Mouse (Mus musculus): ENCODE data around the gene Psmb7.

Gene Psmb7

DNA sequence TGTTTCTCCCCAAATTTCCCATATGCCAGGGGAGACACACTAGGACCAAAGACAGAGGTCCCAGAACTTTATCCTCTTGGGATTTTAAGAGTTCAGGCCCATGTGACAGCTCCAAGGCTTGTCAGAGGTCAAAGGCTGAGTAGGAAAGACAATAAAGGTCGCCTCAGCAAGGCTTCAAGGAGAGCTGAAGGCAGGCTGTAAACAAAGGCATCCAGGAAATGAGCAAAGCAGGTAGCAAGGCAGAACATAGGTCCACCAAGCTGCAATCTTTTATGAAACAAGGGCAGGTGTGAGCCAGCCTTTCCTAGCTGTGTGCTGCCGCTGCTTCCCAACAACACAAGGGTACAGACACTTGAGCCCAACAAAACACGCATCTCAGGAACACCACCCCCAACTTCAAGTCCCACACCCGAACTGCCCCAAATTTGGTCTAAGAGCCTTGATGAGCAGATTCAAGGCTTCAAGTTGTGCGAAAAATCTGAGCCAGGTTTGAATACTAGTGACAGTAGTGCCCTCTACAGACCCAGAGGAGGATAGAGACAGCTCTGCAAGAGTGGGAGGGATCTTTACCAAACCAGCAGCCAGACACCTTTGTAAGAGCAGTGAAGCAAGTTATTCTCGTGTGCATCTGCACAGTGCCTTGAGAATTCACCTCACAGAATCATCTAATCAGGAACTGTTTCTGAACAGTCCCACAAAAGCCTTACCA, 52.0 kb downstream of the Psmb7 start:
- no peak for DNase-seq (ENCODE audit: low spot score in 2 of 2)

DNA sequence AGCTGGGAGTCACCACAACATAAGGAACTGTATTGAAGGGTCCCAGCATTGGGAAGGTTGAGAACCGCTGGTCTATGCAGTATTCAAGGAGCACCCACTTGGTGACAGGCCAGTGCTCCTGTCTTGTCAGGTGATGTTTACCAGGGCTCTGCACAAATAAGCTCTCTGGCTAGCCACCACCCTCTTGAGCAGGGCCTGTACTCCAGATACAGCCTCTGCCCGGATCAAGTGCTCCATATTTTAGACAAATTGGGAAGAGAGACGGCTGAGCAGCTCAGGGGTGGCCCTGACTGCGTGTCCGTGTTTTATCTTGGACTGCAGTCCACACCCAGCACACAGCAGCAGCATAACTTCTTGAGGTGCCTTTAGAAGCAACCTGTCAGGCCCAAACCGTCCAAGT, 57.2 kb downstream of the Psmb7 start:
- no peak for DNase-seq (ENCODE audit: low spot score in 2 of 2)

DNA sequence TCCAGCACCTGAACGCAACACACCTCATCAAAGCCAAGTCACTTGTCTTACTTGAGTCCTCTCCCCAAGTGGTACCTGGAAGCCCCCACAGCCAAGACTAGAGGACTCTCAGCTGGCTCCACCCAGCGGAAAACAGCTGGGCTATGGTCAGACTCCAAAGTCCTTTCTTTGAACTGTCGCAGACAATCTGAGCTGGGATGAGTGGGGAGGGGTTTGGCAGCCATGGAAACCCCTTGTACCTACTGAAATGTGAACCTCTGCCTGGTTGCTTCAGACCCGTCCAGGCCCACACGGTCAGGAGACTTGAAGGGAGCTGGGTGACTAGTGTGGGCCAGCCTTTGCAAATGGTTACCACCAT, 58.5 kb downstream of the Psmb7 start:
- no peak for DNase-seq (ENCODE audit: low spot score in 2 of 2)

DNA sequence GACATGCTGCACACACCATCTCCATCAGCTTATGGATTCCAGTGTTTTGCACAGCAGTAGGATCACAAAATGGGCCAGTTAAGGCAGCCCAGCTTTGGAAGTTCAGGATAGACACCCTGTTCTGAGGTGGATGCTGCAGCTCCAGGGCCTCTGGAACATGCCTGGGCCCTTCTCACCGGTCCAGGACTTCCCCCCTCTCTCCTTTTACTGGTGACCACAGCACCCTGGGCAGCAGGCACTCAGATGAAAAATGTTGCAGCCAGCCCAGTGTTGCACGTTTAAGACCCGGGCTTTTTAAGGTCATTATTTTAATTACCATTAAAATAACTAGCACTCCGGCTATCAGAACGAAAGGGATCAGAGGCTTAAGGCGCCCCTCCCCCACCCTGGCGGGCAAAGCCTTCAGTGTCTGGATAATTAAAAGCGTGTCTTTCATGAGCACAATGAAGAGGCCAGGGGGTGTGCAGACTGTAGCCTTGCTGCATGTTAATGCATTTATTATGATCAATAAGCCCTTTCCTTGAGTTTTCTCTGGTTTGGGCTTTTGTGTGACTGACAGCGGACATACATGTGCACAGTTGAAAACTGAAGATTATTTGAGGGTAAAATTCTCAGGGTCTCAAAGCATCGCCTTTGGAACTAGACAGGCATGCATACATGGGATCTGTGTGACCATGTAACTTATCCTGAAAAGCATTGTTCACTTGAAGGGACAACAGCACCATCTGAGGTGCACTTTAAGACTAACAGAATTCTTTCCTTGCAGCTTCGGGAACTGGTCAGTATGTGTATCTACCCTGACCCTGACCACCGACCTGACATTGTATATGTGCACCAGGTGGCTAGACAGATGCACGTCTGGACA, 59.1 kb downstream of the Psmb7 start:
- DNase-seq (ENCODE audit: low spot score in 2 of 2): no peak

DNA sequence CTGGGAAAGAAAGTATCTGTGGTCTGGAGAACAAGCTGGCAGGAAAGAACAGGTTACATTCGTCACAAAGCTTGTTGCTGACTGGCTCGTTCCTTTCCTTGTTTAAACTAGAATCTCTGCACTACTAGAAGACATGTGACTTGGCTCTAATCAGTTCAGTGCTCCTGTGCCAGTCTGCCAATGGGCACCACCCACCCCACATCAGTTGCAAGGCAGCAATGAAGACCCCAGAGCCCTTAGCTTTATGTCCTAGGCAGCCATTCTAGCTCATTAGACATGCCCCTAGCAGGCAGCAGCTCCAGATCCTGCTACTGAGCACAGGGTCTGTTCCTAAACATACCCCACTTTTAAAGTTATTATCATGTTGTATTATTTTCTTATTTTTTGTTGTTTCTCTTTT, 59.9 kb downstream of the Psmb7 start:
- DNase-seq (ENCODE audit: low spot score in 2 of 2): no peak

DNA sequence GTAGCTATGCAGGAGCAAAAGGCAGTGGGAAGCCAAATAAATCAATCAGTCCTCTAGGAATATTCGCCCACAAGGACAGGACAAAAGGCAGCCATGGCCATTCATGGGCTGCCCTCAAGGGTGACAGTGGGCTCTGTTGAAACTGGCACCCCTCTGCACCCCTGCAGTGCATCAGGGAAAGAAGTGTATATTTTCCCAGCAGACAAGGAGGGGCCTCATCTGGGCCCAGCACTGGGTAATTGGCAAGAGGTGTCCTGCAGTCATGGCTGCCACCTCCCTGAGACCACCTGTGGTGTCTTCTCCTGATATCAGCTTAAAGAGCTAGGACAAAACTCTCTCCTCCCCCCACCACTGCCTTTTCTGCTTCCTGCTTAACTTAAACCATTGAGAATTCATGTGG, 64.4 kb downstream of the Psmb7 start:
- DNase-seq (ENCODE audit: low spot score in 2 of 2): no peak

DNA sequence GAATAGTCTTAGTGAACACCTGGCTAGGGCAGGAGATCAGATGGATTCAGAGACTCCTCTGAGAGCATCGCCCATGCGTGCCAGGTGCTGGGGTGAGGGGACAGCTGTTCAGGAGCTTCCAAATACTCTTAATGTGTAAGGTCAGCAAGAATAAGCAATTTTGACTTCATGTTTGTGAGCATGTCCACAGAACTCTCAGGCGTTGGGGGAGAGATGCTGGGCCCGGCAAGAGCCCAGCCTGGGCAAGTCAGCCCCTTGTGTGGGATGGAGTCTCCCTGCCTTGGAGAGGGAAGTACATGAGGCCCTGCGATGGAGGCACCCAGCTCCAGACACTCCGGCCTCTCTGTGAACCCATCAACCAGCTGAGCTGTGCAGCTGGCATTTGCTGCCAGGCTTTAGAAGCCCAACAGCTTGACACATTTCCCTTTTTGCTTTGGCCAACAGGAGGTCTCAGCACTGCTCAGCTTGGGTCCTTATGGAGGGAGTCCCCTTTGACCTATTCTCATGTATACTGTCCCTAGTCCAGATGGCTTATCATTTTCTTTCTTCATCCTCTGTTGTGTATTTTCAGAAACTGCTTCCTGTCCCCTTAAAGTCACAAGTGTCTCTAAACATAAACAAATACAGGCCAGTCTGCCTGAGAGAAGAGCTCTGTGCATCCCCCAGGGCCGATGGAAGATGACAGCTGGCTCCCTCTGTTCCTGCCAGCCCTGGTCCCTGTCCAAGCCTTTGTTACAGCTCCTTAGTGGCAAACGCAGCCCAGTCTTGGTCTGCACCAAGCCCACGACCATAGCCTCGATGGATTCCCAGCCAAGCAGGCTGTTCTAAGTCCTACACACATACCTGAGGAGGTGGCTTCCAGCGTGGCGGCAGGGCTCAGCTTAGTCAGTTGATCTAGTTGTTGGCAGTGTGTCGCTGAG, 65.0 kb downstream of the Psmb7 start:
- no peak for DNase-seq (ENCODE audit: low spot score in 2 of 2)

DNA sequence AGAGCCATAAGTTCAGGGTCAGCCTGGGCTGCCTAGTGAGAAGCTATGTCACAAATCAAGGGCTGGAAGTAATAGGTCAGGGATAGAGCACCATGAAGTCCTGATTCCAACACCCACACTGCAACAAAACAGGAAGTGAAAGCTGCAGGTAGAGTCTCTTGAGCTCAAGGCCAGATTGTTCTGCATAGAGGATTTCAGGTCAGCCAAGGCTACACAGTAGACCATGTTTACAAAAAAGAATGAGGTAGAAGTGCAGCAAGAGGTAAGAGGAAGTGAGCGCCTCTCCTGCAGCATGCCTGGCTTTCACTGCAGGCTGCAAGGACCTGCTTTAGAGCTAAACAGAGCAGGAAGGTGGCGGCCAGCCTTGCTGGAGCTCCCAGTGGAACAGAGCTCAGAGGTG, 69.2 kb downstream of the Psmb7 start:
- DNase-seq (ENCODE audit: low spot score in 2 of 2): no peak

DNA sequence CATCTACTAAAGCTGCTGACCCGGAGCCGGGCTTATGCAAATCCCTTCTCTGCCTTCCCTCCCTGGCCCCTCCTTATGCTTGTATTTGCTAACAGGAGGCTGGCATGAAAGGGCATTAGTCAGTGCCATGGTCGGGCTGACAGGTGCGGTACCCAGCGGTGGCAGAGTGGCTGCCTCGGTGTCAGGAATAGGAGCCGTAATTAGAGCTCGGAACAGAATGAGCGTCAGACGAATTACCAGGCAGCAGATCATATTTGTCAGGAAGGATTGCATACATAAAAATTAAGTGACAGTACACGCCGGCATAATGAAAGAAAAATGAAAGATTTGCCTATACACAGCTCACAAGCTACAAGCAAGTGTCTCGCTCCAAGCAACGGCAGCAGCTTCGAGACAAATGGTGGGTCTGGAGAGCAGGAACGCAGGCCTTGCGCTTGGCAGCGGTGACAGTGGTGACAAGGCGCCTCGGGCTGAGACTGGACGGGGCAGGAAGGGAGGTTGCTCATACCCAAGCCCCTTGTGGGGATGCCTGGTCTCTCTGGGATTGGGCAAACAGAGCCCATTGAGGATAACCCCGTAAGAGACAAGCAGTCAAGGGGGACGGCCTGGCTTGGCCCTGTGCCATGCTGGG, 71.8 kb downstream of the Psmb7 start:
- no peak for DNase-seq (ENCODE audit: low spot score in 2 of 2)

DNA sequence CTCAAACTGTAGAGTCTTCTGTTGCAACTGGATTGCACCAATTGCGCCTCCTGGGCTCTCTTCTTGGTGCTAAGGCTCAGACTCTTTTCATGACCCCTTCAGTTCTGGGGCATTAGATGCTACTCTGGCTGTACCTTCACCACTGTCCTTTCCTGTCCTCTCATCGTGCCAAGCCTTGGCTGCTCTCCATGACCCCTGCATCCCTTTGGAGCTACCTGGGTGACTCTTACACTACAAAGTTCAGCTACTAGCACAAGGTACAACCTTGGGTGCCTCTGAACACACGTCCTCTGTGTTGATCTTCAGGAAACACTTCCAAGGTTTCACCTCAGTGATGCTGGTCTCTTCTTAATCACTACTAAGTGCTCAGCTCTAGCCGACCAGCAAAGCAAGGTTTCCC, 81.3 kb downstream of the Psmb7 start:
- DNase-seq (ENCODE audit: low spot score in 2 of 2): no peak

DNA sequence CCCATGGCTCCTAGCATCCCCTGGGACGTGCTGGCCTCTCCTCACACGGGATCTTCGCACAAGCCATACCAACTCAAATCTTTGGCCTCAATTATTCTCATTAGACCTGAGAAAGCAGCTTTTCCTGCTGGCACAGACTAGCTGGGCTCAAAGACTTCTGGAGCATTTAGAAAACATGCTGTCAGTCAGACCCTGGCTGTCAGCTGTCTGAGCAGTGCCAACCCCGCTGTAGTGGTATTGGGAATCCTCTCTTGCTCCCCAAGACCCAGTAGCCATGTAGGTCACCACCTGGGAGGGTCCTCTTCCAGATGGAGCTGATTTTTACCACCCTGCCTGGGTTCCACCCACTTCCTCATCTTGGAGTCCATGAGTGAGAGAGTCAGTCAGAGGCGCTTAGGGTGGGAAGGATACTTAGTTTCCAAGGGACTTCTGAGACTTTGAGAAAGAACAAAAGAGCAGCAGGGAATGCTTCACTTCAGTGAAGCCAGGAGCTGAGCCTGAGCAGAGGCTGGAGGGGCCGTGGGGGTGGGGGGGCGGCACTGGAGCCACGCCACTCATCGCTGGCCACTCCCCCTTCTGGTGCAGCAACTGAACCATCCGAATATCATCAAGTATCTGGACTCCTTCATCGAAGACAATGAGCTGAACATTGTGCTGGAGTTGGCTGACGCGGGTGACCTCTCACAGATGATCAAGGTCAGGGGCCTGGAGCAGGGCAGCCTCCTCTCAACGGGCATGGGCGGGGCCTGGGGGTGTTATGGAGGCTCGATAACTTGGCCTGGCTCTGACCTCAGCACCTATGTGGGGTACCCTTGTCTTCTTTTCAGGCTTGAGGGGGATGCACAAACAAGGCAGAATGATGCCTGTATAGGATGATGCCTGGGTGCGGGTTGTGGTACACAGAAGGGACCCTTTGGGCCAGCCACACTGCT, 83.3 kb downstream of the Psmb7 start:
- DNase-seq (ENCODE audit: low spot score in 2 of 2): no peak

DNA sequence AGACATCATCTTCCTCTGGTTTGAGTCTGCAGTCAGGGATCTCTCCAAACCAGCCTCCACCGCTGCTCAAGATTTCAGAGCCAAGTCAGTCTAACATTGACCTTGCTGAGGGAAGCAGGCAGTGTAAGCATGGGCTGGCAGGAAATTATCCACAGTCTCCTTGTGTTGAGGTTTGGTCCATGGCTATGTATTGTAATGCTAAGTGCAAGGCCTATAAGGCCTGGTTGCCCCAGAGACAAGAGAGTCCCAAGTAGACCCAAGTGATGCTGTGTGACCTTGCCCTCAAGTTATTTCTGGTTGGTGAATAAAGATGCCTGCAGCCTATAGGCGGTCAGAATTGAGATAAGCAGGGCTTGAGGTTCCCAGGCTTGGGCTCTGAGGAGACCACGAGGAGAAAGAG, 87.2 kb downstream of the Psmb7 start:
- no peak for DNase-seq (ENCODE audit: low spot score in 2 of 2)

DNA sequence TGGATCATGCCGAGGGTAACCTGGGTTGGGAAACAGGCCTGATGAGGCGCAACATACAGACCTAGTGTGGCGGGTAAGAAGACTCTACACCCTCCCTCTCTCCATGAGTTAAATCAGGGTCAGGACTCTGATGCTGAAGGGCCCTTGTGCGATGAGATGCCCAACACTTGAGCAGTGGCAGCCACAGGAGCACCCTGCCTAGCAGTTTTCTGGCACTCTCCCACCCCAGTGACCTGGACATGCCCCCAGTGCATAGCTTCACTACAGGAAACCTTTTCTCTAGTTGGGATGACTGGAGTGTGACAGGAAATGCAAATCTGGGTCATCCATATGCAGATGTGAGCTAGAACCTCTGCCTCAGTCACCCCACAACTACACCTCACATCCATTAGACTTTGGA, 88.2 kb downstream of the Psmb7 start:
- DNase-seq (ENCODE audit: low spot score in 2 of 2): no peak

DNA sequence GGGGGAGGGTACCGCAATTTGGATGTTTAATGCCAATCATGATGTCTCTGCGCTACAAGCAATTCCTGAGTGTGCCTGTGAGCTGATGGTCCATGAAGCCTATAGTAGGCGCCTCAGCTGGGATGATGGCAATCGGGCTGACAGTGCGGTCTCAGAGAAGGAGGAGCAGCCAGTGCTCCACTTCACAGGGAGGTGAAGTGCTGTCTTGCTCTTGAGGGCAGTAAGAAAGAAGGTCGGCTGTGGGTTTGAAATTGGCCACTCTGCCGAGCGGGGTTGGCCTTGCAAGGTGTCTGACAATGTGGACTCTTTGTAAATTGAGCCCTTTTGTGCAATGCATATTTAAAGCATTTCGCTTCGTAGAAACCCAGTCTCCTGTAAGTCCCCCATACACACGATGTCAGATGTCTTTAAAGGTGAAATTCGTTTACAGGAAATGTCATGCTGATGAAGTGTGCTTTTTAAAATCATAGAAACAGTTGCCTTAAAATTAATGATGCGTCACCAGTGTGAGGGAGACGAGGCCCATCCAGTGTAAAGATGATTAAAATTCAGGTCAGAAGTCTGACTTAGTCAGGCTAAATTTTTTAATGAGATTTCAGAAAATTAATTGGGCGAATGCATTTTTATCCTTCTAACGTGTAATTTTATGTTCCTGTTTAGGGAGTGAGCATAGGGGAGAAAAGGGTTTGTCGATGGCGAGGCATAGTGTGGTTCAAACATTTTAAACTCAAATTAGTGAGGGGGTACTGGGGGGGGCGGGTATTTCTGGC, 89.5 kb downstream of the Psmb7 start:
- no peak for DNase-seq (ENCODE audit: low spot score in 2 of 2)

DNA sequence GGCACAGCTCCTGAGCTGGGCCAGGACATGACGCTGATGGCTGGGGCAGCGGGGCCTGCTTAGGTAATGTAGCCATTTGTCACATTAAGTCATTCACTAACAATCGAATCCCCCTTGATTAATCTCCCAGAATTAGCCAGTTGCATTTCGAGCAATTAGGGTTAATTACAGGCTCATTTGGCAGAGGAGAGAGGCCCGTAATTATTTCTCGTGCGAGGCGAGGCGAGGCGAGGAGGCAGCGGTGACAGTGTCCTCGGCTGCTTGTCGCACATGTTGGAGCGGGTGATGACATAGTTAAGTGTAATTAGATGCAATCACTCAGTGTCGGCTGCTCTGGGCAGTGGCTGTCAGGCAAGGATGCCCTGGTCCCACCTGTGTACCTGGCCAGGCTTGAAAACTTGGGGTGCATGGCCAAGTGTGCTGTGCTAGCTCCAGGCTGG, 91.9 kb downstream of the Psmb7 start:
- DNase-seq (ENCODE audit: low spot score in 2 of 2): no peak

DNA sequence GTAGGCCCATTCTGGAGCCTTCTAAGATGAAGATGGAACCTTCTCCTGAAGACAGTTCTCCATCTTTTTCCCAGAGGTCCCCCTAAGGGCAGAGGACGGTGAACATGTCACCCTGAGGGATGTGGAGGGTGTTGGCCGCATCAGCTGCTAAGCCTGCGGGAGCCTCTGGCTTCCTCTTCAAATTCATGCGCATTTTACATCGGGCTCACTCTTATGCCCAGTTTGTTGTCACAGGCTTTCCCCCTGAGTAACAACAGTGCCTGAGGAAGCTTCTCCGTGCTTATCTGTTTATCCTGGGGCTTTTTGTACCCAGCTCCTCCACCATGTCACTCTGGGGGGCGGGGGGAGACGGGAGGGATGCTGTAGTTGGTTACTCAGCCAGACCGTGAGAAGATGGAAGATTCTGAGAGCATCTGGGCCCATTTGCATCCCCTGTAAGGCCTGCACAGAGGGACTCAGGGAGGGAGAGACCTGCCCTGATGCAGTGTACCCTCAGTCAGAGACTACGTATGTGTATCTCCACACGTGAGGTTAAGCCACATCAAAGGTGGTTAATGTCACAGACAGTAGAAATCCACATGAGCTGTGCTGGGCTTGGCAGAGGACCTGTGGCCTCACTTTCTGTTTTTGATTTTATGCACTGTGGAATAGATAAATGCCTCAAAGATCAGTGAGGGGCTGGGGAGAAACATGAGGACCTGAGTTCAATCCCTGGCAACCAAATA, 95.9 kb downstream of the Psmb7 start:
- DNase-seq (ENCODE audit: low spot score in 2 of 2): no peak

DNA sequence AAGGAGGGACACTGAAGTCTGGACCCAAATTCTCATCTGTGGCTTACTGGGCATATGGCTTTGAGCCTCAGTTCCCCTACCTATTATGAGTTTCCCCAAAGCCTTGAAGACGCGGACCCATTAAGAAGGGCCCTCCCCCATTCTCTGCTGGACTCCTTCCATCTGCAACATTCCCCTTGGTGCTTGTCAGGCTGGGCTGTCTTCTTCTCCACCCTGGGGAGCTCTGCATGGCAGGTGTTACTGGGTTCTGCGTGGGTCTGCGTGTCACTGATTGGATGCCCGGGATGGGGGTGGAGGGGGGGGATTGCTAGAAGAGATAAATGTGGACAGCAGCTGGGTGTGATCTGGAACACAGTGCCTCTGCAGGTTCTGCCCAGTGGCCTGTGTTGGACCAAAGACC, 97.1 kb downstream of the Psmb7 start:
- no peak for DNase-seq (ENCODE audit: low spot score in 2 of 2)

DNA sequence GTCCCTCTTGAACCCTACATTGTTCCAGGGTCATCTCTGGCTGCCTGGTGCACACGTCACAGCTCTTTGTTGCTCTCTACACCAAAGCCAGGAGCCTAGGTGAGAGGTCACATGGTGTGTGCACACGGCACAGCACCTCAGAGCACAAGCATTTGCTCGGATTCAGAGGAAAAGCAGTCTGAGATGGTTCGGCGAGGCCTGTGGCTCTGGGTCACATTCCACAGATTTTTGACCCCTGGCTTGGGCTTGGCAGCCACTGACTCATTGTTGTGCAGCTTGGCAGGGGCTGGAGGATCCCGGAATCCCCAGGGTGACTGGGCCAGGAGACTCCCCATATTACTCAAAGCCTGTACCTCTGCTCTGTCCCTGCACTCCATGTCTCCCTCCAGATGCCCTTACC, 97.7 kb downstream of the Psmb7 start:
- DNase-seq (ENCODE audit: low spot score in 2 of 2): no peak

DNA sequence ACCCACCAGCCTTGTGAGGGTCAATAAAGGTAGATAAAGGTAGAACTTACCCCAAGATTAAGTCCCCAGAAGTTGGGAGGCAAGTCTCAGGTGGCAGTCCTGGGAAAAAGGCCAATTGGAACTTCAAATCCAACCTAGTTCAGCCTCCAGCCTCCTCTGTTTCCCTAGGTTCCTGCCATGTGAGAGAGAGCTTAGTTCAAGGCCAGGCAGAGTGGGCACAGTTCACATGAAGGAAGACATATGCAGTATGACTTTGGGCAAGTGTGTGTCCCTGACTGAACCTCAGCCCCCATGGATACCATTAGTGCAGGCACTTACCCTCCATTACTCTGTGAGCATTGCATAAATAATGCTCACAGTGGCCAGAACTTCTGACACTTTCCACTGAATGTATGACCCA, 98.2 kb downstream of the Psmb7 start:
- DNase-seq (ENCODE audit: low spot score in 2 of 2): no peak

All from spleen, postnatal 4 days (tissue).